Mouse (Mus musculus) gonadal fat pad, adult 2 months (tissue): ENCODE measurements around the gene Tspear. TPM values are rescaled to one million over a fixed set of nuclear protein-coding genes. Genes with fewer than 3 reads are reported as not detected.

Experiments used
- DNase-seq: peaks from one replicate; pipeline ENCODE4 v3.0.0-alpha.2; 2012; ENCODE audit warnings: low read depth
- polyA plus RNA-seq: library from polyadenylated mRNA; depleted of rRNA; stranded (reverse); fragments of >200 nt; gene quantifications from 2 replicates; pipeline ENCODE4 v1.2.3, GENCODE M21; 2012

The Tspear gene
- polyA plus RNA-seq, 1 experiment: 0.54 TPM

GRCm38 (mm10) chr10:77869651-77870050, 183.3 kb downstream of the Tspear start:
- DNase-seq: no peak

GRCm38 (mm10) chr10:77878985-77879384, 192.6 kb downstream of the Tspear start:
- no peak for DNase-seq

GRCm38 (mm10) chr10:77880305-77880704, 193.9 kb downstream of the Tspear start:
- no peak for DNase-seq

DNA sequence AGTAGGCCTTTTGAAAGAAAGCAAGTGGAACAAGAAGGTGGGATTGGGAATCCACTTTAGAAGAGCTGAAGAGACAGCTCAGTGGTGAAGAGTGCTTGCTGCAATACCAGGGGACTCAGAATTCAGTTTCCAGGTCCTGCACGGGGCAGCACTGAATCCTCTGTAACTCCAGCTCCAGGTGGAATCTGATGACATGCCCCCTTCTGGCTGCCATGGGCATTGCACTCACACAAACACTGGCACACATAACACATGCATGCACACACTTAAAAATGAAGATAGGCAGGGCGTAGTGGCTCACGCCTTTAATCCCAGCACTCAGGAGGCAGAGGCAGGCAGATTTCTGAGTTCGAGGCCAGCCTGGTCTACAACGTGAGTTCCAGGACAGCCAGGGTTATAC, 196.2 kb downstream of the Tspear start:
- no peak for DNase-seq

DNA sequence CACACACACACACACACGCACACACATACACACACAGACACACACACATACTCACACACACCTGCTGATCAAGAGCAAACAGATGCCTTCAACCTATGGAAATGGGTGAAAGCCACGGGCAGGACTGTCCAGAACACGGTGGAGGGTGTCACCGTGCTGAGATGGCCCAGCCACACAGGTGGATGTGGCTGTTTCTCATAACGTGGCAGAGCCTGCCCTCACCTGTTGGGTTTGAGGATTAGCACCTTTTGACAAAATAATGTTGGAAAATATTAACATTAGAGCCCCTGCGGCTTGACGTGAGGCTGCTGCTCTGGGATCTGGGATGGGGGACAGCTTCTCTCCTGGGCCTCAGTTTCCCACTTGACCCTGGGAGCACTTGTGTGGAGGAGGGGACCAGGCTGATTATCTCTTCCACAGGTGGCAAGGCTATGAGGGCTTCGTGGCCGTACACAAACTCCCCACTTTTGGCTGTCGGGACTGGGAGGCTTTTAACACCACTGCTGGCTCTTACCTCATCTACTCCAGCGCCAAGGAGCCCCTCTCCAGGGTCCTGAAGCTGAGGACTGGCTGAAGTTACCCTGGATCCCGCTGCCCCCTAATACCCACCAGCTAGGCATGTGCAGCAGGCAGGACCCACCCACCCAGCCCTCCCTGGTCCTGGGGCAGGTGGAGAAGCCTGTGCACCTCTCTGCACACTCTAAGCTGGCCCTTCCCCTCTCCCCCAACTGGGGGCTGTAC, 199.8 kb downstream of the Tspear start:
- DNase-seq: no peak

- no peak for DNase-seq
Measured at GRCm38 (mm10) chr10:77890987-77891565, 204.7 kb downstream of the Tspear start.

- DNase-seq: no peak
Measured at GRCm38 (mm10) chr10:77895562-77895961, 209.2 kb downstream of the Tspear start.

- no peak for DNase-seq
Measured at GRCm38 (mm10) chr10:77900126-77900525, 213.8 kb downstream of the Tspear start.

DNA sequence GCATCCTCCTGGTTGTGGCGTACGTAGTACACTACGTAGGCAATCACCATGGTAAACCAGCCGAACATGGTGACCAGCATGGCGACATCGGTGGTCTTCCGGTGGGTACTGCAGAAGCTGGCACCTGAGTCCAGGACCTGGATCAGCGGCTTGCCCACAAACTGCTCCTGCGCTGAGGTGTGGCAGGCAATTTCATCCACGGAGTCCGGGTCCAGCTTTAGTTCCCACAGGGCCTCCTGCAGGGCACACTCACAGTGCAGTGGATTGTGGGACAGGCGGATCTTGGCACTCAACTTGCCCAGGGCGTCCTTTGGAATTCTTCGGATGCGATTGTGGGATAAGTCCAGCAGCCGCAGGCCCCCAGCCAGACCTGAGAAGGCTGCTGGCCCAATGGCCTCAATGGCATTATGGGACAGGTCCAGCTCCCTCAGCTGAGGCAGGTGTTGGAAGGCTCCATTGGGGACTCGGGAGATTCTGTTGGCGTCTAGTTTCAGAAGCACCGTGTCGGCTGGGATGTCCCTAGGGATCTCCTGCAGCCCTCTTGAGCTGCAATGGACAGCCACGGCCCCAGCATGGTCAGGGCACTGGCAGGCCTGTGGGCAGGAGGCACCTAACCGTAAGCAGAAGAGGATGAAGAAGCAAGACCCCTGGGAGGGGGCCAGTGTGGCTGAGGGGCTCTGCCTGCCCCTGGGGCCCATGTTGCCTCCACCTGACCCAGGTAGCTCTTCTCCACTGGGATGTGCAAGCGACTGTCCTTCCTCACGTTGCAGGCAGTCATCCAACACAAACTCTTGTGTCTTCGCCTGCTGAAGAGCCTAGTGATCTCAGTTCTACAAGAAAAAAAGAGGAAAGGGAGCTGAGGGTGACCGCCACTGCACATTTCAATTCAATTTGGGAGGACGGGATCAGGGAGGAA, 214.8 kb downstream of the Tspear start:
- no peak for DNase-seq

DNA sequence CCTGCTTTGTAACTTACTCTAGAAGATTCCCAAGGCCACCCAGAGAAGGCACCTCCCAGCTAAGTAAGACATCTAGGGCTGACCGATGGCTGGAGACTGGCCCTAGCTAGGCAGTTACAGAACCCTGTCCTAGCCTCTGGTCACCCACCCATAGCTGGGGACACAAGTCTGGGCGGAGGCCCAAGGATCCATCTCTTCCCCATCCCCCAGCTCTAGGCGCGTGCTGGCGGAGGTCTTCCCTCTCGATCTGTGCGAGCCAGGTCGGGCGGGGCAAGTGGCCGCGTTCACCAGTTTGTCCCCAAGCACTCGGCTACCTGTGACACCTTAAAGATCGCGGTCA, 215.5 kb downstream of the Tspear start:
- no peak for DNase-seq

GRCm38 (mm10) chr10:77902211-77902893, 216.0 kb downstream of the Tspear start, which contains the start of gene Lrrc3:
Gene Lrrc3 (minus strand): TSS chr10:77902536.
- DNase-seq: no peak

DNA sequence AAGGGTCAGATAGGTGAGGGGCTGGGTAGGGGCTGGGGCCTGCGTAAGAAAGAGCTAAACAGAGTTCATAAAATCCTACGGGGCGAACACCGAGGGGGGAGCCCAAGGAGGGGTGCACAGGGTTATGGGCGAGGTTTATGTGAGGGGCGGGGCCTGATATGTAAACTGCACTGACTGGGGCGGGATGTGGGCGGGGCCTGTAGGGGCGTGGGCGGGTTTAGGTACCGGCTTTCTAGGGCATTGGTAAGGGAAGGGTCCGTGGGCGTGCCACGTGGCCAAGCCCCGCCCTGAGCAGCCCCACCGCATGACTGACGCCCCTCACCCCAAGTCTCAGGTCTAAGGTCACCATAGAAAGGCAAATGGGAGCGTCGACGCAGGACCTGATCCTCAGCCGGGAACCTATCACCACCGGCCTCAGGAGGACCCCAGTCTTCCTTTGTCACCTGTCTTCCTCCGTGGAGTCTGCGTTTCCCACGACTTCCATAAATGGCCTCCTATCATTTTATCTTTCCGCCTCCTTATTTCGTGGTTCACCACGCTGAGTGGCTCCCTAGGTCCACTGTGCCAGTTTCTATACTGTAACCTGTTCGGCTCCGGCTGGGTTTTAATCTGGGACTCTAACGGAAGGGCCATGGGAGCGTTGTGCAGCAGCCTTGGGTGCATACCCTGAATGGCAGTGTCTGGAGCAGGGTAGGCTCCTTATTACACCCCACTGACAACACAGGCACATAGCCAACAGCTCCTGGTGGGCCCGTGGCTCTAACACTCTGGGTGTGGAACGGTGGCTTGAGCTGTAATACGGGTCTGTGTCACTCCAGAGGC, 216.7 kb downstream of the Tspear start:
- no peak for DNase-seq

GRCm38 (mm10) chr10:77912605-77913004, 226.2 kb downstream of the Tspear start:
- DNase-seq: no peak

DNA sequence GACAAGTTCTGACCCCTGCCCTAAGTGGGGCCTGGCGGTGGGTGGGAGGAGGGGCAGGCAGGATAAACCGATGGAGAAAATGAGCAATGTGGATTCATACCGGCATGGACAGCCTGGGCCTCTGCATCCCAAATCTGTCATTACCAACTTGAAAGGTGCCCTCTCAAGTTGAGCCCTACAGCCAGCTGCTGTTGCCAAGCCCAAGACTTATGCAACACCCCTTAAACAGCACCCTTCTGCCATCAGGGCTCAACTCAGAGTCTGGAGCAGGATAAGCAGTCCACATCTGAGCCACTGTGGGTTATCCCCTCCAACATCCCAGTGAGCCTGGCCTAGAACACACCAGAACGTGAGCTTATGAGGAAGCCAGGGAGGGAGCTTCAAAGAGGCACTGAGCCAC, 226.9 kb downstream of the Tspear start:
- no peak for DNase-seq

DNA sequence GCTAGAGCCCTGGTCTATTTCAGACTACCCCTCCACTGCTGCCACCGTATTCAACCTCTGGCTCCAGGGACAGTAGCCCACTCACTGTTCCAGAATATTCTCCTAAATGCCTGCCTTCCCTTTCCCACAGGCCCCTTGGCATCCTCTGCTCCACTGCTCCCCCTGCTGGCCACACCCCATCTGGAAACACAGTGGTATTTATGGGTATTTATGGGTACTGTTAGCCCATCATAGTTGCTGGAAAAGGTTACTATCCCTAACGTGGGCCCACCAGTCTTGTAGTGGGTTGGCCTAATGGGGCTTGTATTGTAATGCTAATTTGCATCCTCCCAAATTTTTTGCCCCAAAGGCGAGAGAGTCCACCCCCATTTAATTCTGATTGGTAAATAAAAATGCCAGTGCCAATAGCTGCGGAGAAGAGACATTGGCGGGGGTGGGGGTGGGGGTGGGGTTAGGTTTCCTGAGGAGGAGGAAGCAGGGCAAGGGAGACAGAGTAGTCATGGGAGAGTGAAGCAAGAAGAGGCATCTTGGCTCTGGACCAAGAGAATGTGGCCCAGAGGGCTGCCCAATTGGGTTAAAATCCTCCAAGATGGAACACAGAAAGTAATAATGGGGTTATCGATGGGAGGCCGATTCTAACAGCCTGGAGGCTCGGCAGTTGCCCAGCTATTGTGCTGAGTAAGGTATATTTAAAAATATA, 230.4 kb downstream of the Tspear start:
- no peak for DNase-seq

- DNase-seq: no peak
Measured at GRCm38 (mm10) chr10:77921009-77921408, 234.6 kb downstream of the Tspear start.

- DNase-seq: no peak
Measured at GRCm38 (mm10) chr10:77922681-77923080, 236.3 kb downstream of the Tspear start.

GRCm38 (mm10) chr10:77926140-77926539, 239.8 kb downstream of the Tspear start:
- DNase-seq: no peak

DNA sequence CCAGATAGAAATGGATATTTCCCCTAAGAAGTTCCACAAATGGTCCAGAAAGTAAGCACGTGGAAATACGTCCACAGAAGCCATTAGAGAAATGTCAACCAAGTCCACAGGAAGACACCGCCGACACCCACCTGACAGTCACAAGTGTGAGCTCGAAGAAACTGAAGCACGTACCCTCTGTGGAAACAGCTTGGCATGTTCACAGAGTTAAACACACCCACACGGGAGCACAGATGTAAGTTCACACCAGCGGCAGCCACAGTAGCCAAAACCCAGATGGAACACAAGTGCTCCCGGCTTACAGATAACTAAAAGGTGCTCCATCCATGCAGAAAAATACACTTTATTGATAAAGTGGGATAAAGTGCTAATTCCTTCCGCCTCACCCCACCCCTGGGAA, 241.0 kb downstream of the Tspear start:
- no peak for DNase-seq
